Mouse (Mus musculus) CH12.LX (cell line): Measurements from ENCODE around the gene Selplg. TPM values are rescaled to one million over a fixed set of nuclear protein-coding genes. Genes with fewer than 3 reads are reported as not detected.

ENCODE experiments used
- DNase-seq: peaks from one replicate; pipeline ENCODE4 v3.0.0-alpha.2; 2013; ENCODE audit errors: extremely low read depth
- H3K27ac ChIP-seq: 2 replicates; pipeline ENCODE4 v1.5.1; 2012; ENCODE audit warnings: low read depth, mild to moderate bottlenecking, control low read depth, moderate library complexity; ENCODE audit not compliant: insufficient read depth
- H3K27me3 ChIP-seq: replicated peaks from 2 replicates; pipeline ENCODE3; 2012; ENCODE audit warnings: inconsistent platforms
- H3K36me3 ChIP-seq, 2 experiments: replicated peaks in 1 of 2; 2 replicates each; pipeline versions ENCODE3 to v1.6.1; 2012; ENCODE audit warnings: inconsistent platforms in 1 of 2, low read length in 1 of 2, mild to moderate bottlenecking in 1 of 2, mixed read lengths in 1 of 2, moderate library complexity in 1 of 2; ENCODE audit not compliant: control insufficient read depth in 1 of 2, insufficient read depth in 1 of 2
- H3K4me1 ChIP-seq, 2 experiments: 2 replicates each; pipeline ENCODE4 v1.6.1; 2012; ENCODE audit warnings: inconsistent platforms in 1 of 2, moderate library complexity in 1 of 2; ENCODE audit not compliant: insufficient read depth in 2 of 2, control insufficient read depth in 1 of 2
- H3K4me2 ChIP-seq: 2 replicates; pipeline ENCODE4 v1.6.1; 2012; ENCODE audit warnings: low read depth, mild to moderate bottlenecking, control low read depth; ENCODE audit not compliant: poor library complexity, insufficient read depth, severe bottlenecking
- H3K4me3 ChIP-seq, 3 experiments: fragments of 150-350 bp in 1 of 3; sonication (generic) in 1 of 3; replicated peaks in 1 of 3; 2 replicates each; pipeline versions ENCODE3 to v1.5.1; 2011 to 2012; ENCODE audit warnings: low read depth in 2 of 3, low read length in 2 of 3, mild to moderate bottlenecking in 2 of 3, moderate library complexity in 2 of 3, control low read depth in 1 of 3, improper control_type of control experiment in 1 of 3, inconsistent platforms in 1 of 3, mixed read lengths in 1 of 3; ENCODE audit not compliant: poor library complexity in 1 of 3
- H3K79me2 ChIP-seq: replicated peaks from 2 replicates; pipeline ENCODE4 v1.6.1; 2012; ENCODE audit warnings: mild to moderate bottlenecking, moderate library complexity; ENCODE audit not compliant: control insufficient read depth, poor library complexity, insufficient read depth, severe bottlenecking; ENCODE audit errors: extremely low read depth
- H3K9ac ChIP-seq: 2 replicates; pipeline ENCODE4 v1.6.1; 2012; ENCODE audit warnings: low read depth, mild to moderate bottlenecking, control low read depth, moderate library complexity; ENCODE audit not compliant: insufficient read depth
- H3K9me3 ChIP-seq: replicated peaks from 2 replicates; pipeline ENCODE3; 2012; ENCODE audit warnings: low read length, inconsistent platforms, mixed read lengths
- BHLHE40 ChIP-seq: IDR thresholded peaks from 2 replicates; pipeline ENCODE4 v1.6.1; 2011; ENCODE audit warnings: mild to moderate bottlenecking, low read depth, low read length, improper control_type of control experiment
- CTCF ChIP-seq, 2 experiments: IDR thresholded peaks in 1 of 2; conservative IDR thresholded peaks in 1 of 2; 2 replicates each; pipeline ENCODE4 v1.5.1; 2011 to 2012; ENCODE audit warnings: low read depth in 2 of 2, low read length in 2 of 2, improper control_type of control experiment in 1 of 2, inconsistent platforms in 1 of 2, mild to moderate bottlenecking in 1 of 2, moderate library complexity in 1 of 2
- E2F4 ChIP-seq: IDR thresholded peaks from 2 replicates; pipeline ENCODE4 v1.6.1; 2011; ENCODE audit warnings: low read depth, low read length, improper control_type of control experiment; ENCODE audit not compliant: insufficient replicate concordance
- ELF1 ChIP-seq: IDR thresholded peaks from 2 replicates; pipeline ENCODE4 v1.6.1; 2014; ENCODE audit warnings: low read depth, mild to moderate bottlenecking, inconsistent platforms, low read length, improper control_type of control experiment
- EP300 ChIP-seq: IDR thresholded peaks from 2 replicates; pipeline ENCODE4 v1.6.1; 2011; ENCODE audit warnings: low read length, improper control_type of control experiment
- ETS1 ChIP-seq: conservative IDR thresholded peaks from 2 replicates; pipeline ENCODE4 v1.6.1; 2012; ENCODE audit warnings: low read depth, mild to moderate bottlenecking, inconsistent platforms, low read length, improper control_type of control experiment, moderate library complexity
- HCFC1 ChIP-seq: IDR thresholded peaks from 2 replicates; pipeline ENCODE4 v1.6.1; 2012; ENCODE audit warnings: low read depth, mild to moderate bottlenecking, inconsistent platforms, low read length, improper control_type of control experiment
- IRF4 ChIP-seq: IDR thresholded peaks from 2 replicates; pipeline ENCODE4 v1.6.1; 2014; ENCODE audit warnings: low read depth, mild to moderate bottlenecking, inconsistent platforms, low read length, improper control_type of control experiment
- JUND ChIP-seq: conservative IDR thresholded peaks from 2 replicates; pipeline ENCODE4 v1.6.1; 2011; ENCODE audit warnings: low read depth, low read length, improper control_type of control experiment
- KAT2A ChIP-seq: IDR thresholded peaks from 2 replicates; pipeline ENCODE4 v1.6.1; 2012; ENCODE audit warnings: low read length, improper control_type of control experiment, inconsistent platforms; ENCODE audit not compliant: insufficient replicate concordance
- MAZ ChIP-seq: IDR thresholded peaks from 2 replicates; pipeline ENCODE4 v1.6.1; 2012; ENCODE audit warnings: low read depth, mild to moderate bottlenecking, inconsistent platforms, low read length, improper control_type of control experiment, moderate library complexity
- MXI1 ChIP-seq: IDR thresholded peaks from 2 replicates; pipeline ENCODE4 v1.6.1; 2011; ENCODE audit warnings: mild to moderate bottlenecking, low read depth, low read length, improper control_type of control experiment
- NELFE ChIP-seq: IDR thresholded peaks from 2 replicates; pipeline ENCODE4 v1.6.1; 2011; ENCODE audit warnings: low read depth, low read length, improper control_type of control experiment
- PAX5 ChIP-seq: IDR thresholded peaks from 2 replicates; pipeline ENCODE4 v1.6.1; 2012; ENCODE audit warnings: low read length, inconsistent platforms, mixed read lengths
- POLR2A ChIP-seq: IDR thresholded peaks from 2 replicates; pipeline ENCODE4 v1.6.1; 2011; ENCODE audit warnings: low read depth, mild to moderate bottlenecking, improper control_type of control experiment, low read length
- RAD21 ChIP-seq: IDR thresholded peaks from 2 replicates; pipeline ENCODE4 v1.6.1; 2011; ENCODE audit warnings: low read depth, mild to moderate bottlenecking, low read length, improper control_type of control experiment, moderate library complexity
- SIN3A ChIP-seq: IDR thresholded peaks from 2 replicates; pipeline ENCODE4 v1.6.1; 2012; ENCODE audit warnings: low read length, improper control_type of control experiment, inconsistent platforms
- SMC3 ChIP-seq: IDR thresholded peaks from 2 replicates; pipeline ENCODE4 v1.6.1; 2011; ENCODE audit warnings: low read depth, low read length, improper control_type of control experiment
- USF2 ChIP-seq: conservative IDR thresholded peaks from 2 replicates; pipeline ENCODE4 v1.6.1; 2011; ENCODE audit warnings: low read depth, low read length, improper control_type of control experiment
- ZC3H11A ChIP-seq: IDR thresholded peaks from 2 replicates; pipeline ENCODE4 v1.6.1; 2012; ENCODE audit warnings: low read depth, mild to moderate bottlenecking, inconsistent platforms, low read length, improper control_type of control experiment
- ZKSCAN1 ChIP-seq: IDR thresholded peaks from 2 replicates; pipeline ENCODE4 v1.6.1; 2012; ENCODE audit warnings: low read depth, inconsistent platforms, low read length, improper control_type of control experiment, borderline replicate concordance
- dilution Hi-C: fragments of 300-500 bp; cut with MboI; formaldehyde crosslinking; loops from 2 replicates; pipeline ENCODE4 v1.14.3; 2020; ENCODE audit warnings: low sequenced_read_pairs; ENCODE audit not compliant: extremely low pct_unique_long_range_greater_than_20kb, extremely low pct_ligation_motif_present
- in situ Hi-C: fragments of 300-500 bp; cut with MboI; formaldehyde crosslinking; loops from 3 replicates; pipeline ENCODE4 v1.14.3; 2019; ENCODE audit warnings: low sequenced_read_pairs, low pct_ligation_motif_present, low pct_unique_long_range_greater_than_20kb, mixed read lengths
- polyA plus RNA-seq: library from polyadenylated mRNA; unstranded; fragments of >175 nt; gene quantifications from 2 replicates; pipeline ENCODE4 v1.2.1, GENCODE M21; 2012; ENCODE audit warnings: low read depth; ENCODE audit not compliant: insufficient read length
- total RNA-seq, 2 experiments: library from RNA; depleted of rRNA; stranded (reverse); fragments of 300-350 nt in 1 of 2; fragments of >200 nt in 1 of 2; gene quantifications; 2 replicates each; pipeline ENCODE4 v1.2.3; 2012 to 2014

Gene Selplg
- total and polyA plus RNA-seq, 3 experiments: 29.4 to 58.5 (median 41.6) TPM

- H3K4me2 ChIP-seq: no peak overlapping the region
- in situ Hi-C loops: no loop called here
- dilution Hi-C loops: no loop called here
- H3K4me3 ChIP-seq: no peak overlapping the region
- H3K9ac ChIP-seq: no peak overlapping the region
- DNase-seq: no peak
- peaks cover 6% of the 10 kb centered on the region for H3K9me3 ChIP-seq
- peaks cover 58 to 91% of the 10 kb centered on the region in 2 experiments for H3K36me3 ChIP-seq
- H3K79me2 ChIP-seq: no peaks in the 10 kb centered on the region
- no peak overlapping the region for H3K27ac ChIP-seq
- TF ChIP-seq E2F4 (no peak), PAX5 (no peak), MXI1 (no peak), JUND (no peak), HCFC1 (no peak), CTCF (conservative IDR thresholded peaks at IDR 0.05 in 1 of 2, IDR thresholded peaks at IDR 0.05 in 1 of 2; ENCODE audit: low read depth in 2 of 2, low read length in 2 of 2) (no peak), ETS1 (no peak), USF2 (no peak)
- no peaks in the 10 kb centered on the region for H3K27me3 ChIP-seq
- peaks cover 9 to 36% of the 10 kb centered on the region in 2 experiments for H3K4me1 ChIP-seq
Observed at GRCm38 (mm10) chr5:113845627-113846026, 13.2 kb upstream of the Selplg start.

- Histone ChIP-seq H3K4me2 (no peak overlapping the region), H3K27ac (no peak overlapping the region), H3K27me3 (no peaks in the 10 kb centered on the region), H3K79me2 (no peaks in the 10 kb centered on the region), H3K36me3 (peaks cover 49 to 91% of the 10 kb centered on the region in 2 experiments), H3K4me3 (no peak overlapping the region), H3K9ac (no peak overlapping the region), H3K4me1 (peaks cover 9 to 39% of the 10 kb centered on the region in 2 experiments), H3K9me3 (peaks cover 6% of the 10 kb centered on the region)
- dilution Hi-C loops (no loop called here), in situ Hi-C loops (no loop called here)
- TF ChIP-seq BHLHE40: no peak
- peak; percentile 69 for TF ChIP-seq ZC3H11A
- TF ChIP-seq SIN3A: 0 out of 2 replicates have a peak, but pooled peaks have one; percentile 53
- TF ChIP-seq RAD21: no peak; the same call in none of the 2 replicates
- TF ChIP-seq ZKSCAN1: no peak
- TF ChIP-seq KAT2A: no peak
- TF ChIP-seq USF2: no peak
- TF ChIP-seq IRF4: peak; percentile 23; the same call in 1 of the 2 replicates
- TF ChIP-seq SMC3: peak; percentile 95
- TF ChIP-seq CTCF (conservative IDR thresholded peaks at IDR 0.05 in 1 of 2, IDR thresholded peaks at IDR 0.05 in 1 of 2; ENCODE audit: low read depth in 2 of 2, low read length in 2 of 2): peak; percentile 70 to 94
- no peak for TF ChIP-seq EP300
- 0 out of 2 replicates have a peak, but pooled peaks have one; percentile 10 for TF ChIP-seq ELF1
- no peak for TF ChIP-seq POLR2A
- peak; percentile 59; the same call in 1 of the 2 replicates for TF ChIP-seq MAZ
- no peak for TF ChIP-seq NELFE
- DNase-seq: peak; percentile 85
Observed at GRCm38 (mm10) chr5:113844721-113845120, 12.3 kb upstream of the Selplg start.
